Mouse (Mus musculus) cortical plate, adult 2 months (tissue): ENCODE results near the gene Foxn3.

ENCODE experiments used
- CTCF ChIP-seq: fragments of 200-500 bp; IDR thresholded peaks from 2 replicates; pipeline ENCODE4 v1.5.1; 2011; ENCODE audit warnings: mild to moderate bottlenecking, control low read depth, low read length; ENCODE audit not compliant: insufficient read depth; ENCODE audit errors: extremely low read depth
- POLR2A ChIP-seq: fragments of 200-500 bp; IDR thresholded peaks from 2 replicates; pipeline ENCODE4 v1.6.1; 2011; ENCODE audit warnings: mild to moderate bottlenecking, low read length, control low read depth; ENCODE audit not compliant: insufficient read depth; ENCODE audit errors: extremely low read depth

GRCm38 (mm10) chr12:99419396-99419760 is 144.0 kb downstream of the Foxn3 start:
- TF ChIP-seq POLR2A = no peak
- no peak for TF ChIP-seq CTCF
